Mouse (Mus musculus): ENCODE measurements around the gene Nebl.

DNA sequence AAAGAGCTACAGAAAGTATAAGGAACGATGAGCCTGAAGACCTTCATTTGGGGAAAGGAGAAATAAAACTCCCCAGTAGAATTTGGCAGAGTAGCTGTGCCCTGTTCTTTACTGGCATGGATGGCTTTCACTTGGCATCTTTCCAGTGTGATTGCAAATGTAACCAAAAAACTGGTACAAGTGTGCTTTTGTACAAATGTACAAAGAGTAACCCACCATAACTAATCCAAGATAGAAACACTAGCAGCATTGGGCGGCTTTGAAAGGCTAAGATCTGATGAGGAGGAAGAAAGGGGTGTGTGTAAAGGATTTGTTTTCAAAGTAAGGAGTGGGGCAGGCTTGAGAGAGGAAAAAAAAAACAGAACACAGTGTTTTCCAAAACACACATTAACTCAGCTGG is 21.2 kb downstream of the Nebl start:
- TF ChIP-seq CTCF (IDR thresholded peaks at IDR 0.05; ENCODE audit: low read depth): no peak
- TF ChIP-seq EP300 (IDR thresholded peaks at IDR 0.05; ENCODE audit: low read depth): no peak

Data from liver, postnatal 0 days (tissue).